Mouse (Mus musculus) gastrocnemius, postnatal 25 days (tissue): ENCODE results near the gene Slc37a4. TPM values are rescaled to one million over a fixed set of nuclear protein-coding genes. Genes with fewer than 3 reads are reported as not detected.
A peak's percentile ranks its signal among the peaks of the same experiment; 100 is the strongest.
"Not testable (repeated sequence)": the region's sequence is repeated elsewhere in the genome, so short reads cannot be mapped to it uniquely, and the experiment has no call there.

ENCODE experiments used
- DNase-seq: peaks from one replicate; pipeline ENCODE4 v3.0.0; 2022
- long read RNA-seq, 2 experiments: library from polyadenylated mRNA; stranded (forward); transcript quantifications; one replicate each; pipeline ENCODE4 v2.0.0; 2021
- total RNA-seq, 2 experiments: library from RNA; stranded (reverse); gene quantifications; 1 replicate in 1 of 2; 2 replicates in 1 of 2; pipeline ENCODE4 v1.2.3; 2021

Slc37a4 gene
- total RNA-seq: 100 to 1,000 TPM; 117 to 142 TPM
- long read RNA-seq, experiment 1, transcript Slc37a4-202 (9 exons, 1,353 nt): major isoform, 123 of 207 reads
- long read RNA-seq, experiment 1, partial matches to known transcripts: 39 of 207 reads
- long read RNA-seq, experiment 1, other reads (novel, unspliced or antisense): 45 of 207 reads
- long read RNA-seq, experiment 2, transcript Slc37a4-202 (9 exons, 1,353 nt): major isoform, 142 of 228 reads
- long read RNA-seq, experiment 2, partial matches to known transcripts: 23 of 228 reads
- long read RNA-seq, experiment 2, other reads (novel, unspliced or antisense): 62 of 228 reads

DNA sequence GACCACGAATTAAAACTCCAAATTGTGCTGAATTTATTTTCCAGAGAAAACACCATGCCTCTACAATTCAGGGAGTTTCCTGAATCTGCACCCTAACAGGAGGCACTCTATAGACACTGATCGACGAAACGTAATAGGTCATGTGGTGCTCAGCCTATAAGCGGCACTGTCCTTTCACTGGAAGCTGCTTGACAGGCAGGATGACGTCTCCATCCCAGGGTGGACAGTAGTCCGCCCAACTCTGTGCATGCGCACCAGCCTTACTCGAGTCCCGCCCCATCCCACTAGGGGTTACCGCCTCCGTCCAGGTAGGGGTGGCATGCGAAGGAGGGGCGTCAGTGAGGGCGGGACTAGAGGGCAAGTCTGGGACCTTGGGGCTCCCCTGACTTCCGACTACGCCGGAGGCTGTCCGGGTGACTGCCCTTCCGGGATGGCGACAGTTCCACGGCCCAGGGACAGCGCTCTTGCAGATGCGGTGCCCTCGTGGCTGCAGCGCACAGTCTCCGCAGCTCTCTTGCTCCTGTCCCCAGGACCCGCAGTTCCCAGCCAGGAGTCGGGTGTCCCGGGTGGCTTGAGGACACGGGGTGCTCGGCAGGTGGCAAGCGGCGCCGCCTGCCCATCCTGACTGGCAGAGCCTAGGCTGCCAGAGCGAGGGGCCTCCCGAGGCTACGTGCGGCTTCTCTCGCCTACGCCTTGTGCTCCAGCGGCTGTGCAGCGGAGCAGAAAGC lies at the start of gene Slc37a4:
Gene Slc37a4, plus strand, starts transcription at position 169 of the 728 bp plus-strand sequence.
- peak; percentile 96 for DNase-seq

DNA sequence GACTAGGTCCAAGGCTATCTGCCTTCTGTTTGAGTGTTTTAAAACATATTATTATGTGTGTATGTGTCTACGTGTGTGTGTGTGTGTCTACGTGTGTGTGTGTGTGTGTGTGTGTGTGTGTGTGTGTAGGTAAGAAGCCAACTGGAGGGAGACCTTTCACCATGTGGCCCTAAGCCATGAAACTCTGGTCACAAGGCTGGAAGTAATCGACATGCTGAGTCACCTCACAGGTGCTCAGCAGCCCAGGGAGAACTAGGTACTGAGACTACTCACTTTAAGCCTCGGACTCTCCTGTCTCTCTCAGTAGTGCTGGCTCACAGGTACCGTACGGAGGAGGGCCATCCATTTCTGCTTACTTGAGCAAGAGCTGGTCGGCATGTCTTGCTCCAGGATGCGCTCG lies 49.5 kb upstream of the Slc37a4 start:
- DNase-seq: no peak

DNA sequence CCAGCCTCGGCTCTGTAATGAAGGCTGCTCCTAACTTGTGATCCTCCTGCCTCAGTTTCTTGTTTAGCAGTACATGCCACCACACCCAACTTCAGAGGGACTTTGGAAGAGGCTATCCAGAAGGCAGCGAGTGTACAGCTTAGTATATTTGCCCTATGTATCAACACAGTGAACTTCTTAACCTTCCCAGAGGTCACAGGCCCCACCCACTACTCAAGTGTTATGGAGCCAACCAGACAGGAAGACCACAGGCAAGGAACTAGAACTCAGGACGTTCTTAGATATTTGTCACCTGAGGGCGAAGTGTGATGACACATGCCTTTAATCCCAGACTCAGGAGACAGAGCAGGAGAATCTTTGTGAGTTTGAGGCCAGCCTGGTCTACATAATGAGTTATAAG lies 49.0 kb upstream of the Slc37a4 start:
- DNase-seq: no peak

DNA sequence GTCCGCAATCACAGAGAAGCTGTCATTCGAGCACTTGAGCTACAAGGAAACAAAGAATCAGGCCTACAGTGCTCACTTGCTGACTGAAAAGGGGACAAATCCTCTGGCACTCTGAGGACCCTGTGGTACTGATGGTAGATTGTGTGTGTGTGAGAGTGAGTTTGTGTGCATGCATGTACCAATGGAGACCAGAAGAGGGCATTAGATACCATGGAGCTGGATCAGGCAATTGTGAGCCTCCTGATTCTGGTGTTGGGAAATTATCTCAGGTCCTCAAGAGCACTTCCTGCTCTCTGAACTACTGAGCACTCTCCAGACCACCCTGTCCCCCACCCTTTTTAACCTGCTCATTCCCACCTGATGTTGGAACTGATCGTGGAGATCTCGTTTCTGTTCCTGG lies 48.1 kb upstream of the Slc37a4 start:
- DNase-seq: no peak

DNA sequence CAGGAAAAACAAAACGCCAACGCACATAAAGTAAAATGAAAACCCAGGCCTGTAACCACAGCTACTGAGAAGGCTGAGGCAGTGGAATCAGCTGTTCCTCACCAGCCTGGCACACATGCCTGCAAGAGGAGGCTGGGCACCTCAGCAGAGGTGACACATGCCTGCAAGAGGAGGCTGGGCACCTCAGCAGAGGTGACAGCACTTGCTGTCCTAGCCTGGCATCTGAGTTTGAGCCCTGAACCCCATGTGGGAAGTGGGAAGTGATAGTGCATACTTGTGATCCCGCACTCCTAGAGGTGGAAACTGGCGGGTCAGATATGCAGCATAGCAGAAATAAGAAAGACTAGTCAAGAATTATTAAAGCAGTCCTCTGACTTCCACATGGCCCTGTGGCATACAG lies 45.3 kb upstream of the Slc37a4 start:
- no peak for DNase-seq

DNA sequence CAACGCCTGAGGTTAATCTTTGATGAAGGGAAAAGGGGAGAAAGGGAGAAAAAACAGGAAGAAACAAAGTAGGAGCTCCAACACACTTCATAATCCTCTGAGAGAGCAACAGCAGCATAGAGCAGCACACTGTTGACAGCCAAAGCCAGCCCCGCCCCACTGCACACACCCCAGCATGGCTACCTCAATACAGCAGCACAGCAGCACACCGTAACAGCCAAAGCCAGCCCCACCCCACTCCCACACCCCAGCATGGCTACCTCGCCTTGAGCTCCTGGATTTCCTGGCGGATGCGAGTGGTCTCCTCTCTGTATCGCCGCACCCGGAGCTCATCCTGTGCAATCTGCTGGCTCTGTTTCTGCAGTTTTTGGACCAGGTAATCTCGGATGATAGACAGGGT lies 44.3 kb upstream of the Slc37a4 start:
- no peak for DNase-seq

DNA sequence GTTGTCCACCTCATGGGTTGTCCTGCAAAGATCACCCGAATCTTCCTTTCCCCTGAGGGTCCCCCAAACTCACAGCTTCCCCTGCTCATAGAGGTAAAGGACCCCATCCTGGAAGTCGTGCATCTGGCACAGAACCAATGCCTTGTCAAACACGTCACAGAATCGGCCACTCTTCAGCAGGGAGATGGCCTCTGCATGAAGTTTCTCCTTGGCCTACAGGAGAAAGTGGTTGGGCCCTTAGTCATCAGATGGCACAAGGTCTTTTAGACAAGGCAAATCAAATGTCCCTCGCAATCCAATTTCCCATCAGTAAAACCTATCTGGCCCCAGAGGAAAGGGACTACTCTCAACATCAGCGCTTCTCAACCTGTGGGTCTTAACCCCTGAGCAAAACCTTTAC lies 43.5 kb upstream of the Slc37a4 start:
- DNase-seq: no peak

DNA sequence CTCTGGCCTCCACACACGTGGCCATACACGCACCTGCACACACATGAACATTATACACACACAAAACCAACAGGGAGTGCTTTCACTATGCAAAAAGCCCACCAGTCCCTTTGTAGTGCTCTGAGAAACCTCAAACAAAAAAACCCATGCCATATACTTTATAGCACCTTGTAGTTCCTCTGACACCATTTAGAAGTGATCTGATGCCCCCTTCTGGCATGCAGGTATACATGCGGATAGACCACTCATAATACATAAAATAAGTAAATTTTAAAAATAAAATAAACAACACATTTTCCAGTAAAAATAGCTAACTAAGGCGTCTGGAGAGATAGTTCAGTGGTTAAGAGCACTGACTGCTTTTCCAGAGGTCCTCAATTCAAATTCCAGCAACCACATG lies 39.4 kb upstream of the Slc37a4 start:
- DNase-seq: no peak

DNA sequence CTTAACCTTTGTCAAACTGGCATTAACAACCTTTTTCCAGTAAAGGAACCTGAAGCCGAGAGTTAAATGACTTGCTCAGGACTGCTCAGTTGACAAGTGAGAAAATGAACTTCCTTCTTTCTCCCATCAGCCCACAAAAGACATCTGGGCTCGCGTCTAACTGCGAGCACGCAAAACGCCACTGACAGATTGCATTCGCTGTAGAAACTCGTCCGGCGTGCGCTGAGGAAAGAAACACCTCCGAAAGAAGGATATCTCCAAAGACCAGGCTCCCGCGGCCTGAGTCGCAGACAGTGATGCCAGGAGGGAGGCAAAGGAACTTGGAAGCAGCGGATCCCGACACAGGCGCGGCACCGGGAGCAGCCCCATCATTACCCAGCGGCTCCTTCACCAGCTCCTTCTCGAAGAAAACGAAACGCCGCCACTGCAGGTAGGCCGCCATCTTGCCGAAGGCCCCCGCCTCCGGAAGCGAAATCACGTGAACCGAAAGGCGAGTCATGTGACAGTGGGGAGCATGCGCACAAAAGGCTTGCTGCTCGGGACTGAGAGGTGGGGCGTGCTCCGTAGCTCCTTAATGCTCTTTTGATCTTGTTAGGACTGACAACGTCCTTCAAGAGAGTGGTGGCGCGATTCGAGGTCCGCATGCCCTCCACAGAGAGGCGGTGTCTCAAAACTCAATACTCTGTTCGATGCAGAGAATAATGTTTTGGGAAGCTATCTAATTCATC lies 35.3 kb upstream of the Slc37a4 start, which contains the start of gene Vps11:
Gene Vps11, minus strand, starts transcription at position 481 of the 728 bp plus-strand sequence.
- DNase-seq: peak; percentile 93

DNA sequence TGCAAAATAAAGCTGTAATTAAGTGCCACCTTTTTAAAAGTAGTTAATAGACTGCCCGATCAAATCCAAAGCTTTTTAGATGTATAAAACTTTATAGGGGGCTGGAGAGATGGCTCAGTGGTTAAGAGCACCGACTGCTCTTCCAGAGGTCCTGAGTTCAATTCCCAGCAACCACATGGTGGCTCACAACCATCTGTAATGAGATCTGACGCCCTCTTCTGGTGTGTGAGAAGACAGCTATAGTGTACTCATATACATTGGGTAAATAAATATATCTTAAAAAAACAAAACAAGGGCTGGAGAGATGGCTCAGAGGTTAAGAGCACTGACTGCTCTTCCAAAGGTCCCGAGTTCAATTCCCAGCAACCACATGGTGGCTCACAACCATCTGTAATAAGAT lies 34.7 kb upstream of the Slc37a4 start:
- DNase-seq: not testable (repeated sequence)

DNA sequence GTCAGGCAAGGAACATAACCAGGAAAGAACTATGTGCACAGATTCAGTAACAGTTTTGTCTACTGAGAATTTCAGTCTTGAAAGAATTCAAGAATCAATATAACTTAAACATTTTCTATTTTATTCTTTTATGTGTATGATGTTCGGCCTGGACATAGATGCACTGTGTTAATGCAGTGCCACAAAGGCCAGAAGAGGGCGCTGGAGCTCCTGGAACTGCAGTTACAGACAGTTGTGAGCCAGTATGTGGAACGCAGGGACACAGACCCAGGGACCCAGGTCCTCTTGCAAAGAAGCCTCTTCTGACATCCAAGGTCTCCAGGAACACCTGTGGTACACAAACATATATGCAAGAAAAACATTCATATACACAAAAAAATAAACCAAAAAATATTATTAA lies 32.2 kb upstream of the Slc37a4 start:
- DNase-seq: no peak

DNA sequence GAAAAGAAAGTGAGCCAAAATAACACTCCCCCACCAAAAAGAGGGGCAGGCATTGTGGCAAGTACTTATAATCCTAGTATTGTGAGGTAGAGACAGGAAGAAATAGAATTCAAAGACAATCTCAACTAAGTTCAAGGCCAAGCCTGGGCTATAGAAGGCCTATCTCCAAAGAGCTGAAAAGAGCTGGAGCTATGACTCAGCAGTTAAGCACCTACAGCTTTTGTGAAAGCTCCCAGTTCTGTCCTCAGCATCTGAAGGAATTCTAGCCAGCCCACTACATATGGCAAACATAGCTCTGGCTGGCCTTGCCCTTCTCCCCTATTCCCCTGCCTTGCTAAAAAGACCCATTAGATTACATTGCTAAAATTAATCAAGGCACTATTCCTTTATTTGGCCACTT lies 23.3 kb upstream of the Slc37a4 start:
- DNase-seq: no peak

DNA sequence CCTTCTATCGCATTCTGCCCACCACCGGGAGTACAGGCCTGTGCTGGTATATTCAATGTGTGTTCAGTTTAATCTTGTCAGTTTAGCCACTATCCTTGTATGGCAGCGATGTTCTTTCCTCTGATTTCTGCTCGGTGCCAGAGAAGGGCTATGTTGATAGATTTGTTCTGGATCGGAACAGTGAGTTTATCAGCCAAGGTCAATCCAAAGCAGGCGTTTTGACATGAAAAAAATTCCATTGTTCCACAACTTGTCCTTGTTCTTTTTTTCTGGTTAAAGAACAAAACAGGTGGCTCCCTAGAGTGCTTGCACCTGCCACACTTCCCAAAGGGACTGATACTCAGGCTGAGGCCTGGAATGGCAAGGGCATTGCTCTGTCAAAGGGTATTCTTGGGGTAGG lies 20.5 kb upstream of the Slc37a4 start:
- DNase-seq: no peak

DNA sequence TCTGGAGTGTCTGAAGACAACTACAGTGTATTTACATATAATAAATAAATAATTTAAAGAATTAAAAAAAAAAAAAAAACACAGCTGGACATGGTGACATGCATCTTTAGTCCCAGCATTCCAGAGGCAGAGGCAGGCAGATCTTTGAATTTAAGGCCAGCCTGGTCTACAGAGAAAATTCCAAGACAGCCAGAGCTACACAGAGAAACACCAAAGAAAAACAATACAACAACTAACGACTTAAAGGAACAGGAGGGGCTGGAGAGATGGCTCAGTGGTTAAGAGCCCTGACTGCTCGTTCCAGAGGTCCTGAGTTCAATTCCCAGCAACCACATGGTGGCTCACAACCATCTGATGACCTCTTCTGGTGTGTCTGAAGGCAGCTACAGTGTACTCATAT lies 19.3 kb upstream of the Slc37a4 start:
- DNase-seq: not testable (repeated sequence)

DNA sequence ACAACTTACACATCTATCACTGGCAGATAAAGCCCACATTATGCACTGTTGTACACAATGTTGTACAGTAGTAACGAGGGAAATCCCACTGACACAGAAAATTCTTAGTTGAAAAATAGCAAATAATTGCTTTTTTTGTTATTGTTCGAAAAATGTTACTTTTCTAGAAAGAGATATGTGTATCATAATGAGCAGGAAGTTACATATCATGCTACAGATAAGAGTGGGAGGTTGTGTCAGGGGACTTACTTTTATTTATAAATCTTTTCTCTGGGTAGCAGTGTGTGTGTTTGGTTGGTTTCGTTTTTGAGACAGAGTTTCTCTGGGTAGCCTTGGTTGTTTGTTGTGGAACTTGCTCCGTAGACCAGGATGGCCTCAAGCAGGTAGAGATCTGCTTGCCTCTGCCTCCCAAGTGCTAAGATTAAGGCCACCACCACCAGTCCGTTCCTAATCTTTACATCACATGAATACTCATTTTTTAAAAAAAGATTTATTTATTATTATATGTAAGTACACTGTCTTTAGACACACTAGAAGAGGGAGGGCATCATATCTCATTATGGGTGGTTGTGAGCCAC lies 18.4 kb upstream of the Slc37a4 start:
- DNase-seq: no peak

DNA sequence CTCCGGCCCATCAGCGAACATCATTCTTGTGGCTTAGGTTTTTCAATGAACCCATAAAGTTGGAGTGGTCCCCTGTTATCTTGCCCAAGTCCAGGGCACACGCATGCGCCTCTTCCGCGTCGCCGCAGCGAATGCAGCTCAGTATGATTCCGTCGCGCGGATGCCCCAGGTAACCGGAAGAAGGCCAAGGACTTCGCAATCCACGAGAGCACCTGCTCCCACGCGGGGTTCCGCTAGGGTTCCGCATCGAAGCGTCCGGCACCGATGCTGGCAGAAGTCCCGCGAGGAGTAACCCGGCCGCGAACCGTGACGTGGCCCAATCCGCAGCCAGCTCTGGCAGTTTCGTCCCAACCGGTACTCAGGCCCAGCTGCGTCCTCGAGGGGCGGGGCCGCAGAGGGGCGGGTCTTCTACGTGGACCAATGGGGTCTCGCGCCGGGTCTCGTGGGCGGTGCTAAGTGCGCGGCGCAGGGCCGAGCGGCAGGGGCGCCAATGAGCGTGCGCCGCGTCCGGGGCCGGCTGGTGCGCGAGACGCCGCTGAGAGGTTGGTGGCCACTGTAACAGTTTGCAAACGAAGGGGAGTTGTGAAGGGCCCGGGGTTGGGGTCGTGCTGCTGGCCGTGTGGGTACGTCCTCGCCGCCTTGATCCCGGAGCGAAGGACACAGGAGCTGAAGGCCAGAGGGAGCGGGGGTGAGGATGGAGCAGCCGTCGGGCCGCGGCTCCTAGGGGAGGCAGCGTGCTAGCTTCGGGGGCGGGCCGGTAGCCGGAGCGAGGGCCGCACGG lies 17.4 kb upstream of the Slc37a4 start, which contains the start of gene Hyou1:
Gene Hyou1, plus strand, starts transcription at position 437 of the 781 bp plus-strand sequence.
- DNase-seq: peak; percentile 99

DNA sequence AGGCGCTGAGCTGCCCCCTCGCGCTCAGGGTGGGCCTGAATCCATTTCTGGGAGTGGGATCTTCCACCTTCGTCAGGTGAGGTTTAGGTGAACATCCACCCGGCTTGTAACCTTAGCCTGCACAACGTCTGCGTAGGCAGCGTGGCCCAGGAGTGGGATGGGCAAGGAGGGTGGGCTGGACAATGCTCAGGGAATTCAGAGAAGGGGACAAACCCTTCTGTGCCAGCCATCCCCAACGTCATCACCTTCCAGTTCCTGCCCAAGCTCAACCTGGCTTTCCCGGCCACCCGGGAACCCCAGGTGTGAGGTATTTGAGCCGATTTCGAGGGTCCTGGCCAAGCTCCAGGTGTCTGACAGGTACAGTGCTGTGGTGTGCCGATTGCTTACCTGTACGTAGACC lies 16.8 kb upstream of the Slc37a4 start:
- no peak for DNase-seq

DNA sequence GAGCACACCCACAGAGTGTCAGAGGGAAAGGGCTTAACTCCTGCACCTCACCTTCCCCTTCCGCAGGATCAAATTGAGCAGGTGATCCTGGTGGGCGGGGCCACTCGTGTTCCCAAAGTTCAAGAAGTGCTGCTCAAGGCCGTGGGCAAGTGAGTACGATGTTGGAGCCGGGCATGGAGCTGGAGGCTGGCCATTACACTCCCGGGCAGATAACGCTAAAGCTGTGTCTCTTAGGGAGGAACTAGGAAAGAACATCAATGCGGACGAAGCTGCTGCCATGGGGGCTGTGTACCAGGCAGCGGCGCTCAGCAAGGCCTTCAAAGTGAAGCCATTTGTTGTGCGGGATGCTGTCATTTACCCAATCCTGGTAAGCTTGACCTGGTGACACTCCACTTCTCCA lies 12.1 kb upstream of the Slc37a4 start:
- DNase-seq: no peak

DNA sequence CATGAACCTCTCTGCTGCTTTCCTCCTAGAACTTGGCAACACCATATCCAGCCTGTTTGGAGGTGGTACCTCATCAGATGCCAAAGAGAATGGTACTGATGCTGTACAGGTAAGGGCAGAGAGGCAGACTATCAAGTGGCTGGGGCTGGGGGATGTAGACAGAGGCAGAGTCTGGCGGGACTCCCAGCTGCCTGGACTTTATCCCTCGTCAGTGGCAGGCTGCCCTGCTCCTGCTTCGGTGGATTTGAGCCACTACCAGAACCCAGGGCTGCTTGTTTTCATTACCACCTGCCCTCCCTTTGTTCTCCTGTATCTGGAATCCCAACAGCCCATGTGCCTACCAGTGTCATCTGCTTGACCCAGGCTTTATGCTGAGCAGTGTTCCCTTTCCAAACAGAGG lies 9.4 kb upstream of the Slc37a4 start:
- no peak for DNase-seq

DNA sequence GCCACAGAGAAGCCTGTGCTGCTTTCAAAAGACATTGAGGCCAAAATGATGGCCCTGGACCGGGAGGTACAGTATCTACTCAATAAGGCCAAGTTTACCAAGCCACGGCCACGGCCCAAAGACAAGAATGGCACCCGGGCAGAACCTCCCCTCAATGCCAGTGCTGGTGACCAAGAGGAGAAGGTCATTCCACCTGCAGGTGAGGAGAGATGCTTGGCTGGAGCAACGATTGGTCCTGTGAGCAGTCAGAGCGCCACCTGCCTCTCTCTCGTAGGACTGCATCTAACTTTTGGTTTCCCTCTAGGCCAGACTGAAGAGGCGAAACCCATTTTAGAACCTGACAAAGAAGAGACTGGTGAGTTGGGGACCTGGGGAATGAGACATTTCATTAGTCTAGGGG lies 7.4 kb upstream of the Slc37a4 start:
- DNase-seq: no peak

DNA sequence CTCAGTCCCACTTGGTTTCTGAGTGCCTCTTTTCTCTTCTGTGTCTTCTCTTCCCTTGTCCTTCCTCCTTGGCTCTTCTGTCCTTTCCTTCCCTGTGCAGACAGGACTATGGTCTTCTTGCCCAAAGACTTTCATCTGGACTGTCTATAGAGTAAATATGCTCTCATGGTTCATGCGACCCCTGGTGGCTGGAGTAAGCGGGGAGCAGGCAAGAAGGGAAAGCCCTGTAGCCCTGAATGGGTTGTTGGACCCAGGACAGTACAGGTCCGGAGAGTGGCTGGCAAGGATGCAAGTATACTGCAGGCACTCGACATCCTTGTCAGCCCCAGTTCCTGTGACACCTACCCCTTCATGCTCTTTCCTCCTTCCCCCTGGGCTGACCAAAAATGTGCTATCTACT lies 5.2 kb upstream of the Slc37a4 start:
- DNase-seq: peak; percentile 54

DNA sequence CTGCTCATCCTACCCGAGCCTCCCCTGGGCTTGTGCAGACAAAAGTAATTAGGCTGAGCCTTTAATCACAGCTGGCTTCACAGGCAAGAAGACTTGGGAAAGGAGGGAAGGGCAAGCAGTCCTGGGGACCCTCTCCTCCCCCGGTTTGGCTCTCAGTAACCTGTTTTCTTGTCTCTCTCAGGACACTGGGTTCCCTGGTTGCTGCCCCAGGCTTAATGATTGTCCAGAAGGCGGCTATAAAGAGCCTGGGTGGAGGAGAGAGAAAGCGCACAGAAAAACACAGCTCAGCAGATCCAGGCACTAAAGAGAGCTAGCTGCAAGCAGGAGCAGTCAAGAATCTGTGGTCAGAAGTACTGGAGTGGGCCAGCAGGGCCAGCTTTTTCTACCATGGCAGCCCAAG lies 1.4 kb downstream of the Slc37a4 start:
- peak; percentile 35 for DNase-seq
